Mouse (Mus musculus) testis, adult 2 months (tissue): ENCODE results near the gene Man1a2.

Source experiments
- CTCF ChIP-seq: fragments of 200-500 bp; IDR thresholded peaks from 2 replicates; pipeline ENCODE4 v1.5.1; 2012; ENCODE audit warnings: low read depth, mild to moderate bottlenecking, inconsistent platforms, low read length, moderate library complexity; ENCODE audit not compliant: control insufficient read depth, insufficient read depth, insufficient replicate concordance
- POLR2A ChIP-seq: fragments of 200-500 bp; IDR thresholded peaks from 2 replicates; pipeline ENCODE4 v1.6.1; 2012; ENCODE audit warnings: low read depth, mild to moderate bottlenecking, inconsistent platforms, low read length, moderate library complexity; ENCODE audit not compliant: control insufficient read depth

DNA sequence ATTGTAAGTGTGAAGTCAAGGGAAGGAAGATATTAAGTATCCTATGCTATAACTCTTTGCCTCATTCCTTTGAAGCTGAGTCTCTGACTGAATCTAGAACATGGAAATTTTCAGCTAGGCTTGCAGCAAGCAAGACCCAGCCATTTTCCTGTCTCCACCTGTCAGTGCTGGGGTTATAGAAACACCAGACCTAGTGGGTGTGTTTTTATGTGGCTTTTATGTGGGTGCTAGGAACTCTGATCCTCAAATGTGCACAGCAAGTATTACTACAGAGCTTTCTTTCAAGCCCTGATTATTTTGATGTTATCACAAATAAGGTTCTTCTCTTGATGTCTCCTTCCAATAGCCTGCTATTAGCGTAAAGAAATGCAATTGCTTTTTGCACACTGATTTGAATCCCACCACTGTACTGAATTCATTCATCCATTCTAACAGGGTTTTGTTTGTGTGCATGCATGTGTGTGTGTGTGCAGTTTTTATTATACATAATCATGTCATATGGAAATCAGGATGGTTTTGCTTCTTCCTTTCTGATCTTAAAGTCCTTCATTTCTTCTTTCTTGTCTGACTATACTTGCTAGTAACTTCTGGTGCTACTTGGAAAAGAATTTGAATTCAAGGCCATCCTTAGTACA, 102.5 kb downstream of the Man1a2 start:
- TF ChIP-seq CTCF, result no peak
- TF ChIP-seq POLR2A, result no peak
